Mouse (Mus musculus) urinary bladder, postnatal 4 days (tissue): ENCODE results near the gene Slc28a1.
"Not testable (repeated sequence)": the region's sequence is repeated elsewhere in the genome, so short reads cannot be mapped to it uniquely, and the experiment has no call there.

Experiments
- DNase-seq, 2 experiments: peaks; one replicate each; pipeline ENCODE4 v3.0.0; 2021 to 2022; ENCODE audit warnings: low spot score in 2 of 2

Gene Slc28a1

DNA sequence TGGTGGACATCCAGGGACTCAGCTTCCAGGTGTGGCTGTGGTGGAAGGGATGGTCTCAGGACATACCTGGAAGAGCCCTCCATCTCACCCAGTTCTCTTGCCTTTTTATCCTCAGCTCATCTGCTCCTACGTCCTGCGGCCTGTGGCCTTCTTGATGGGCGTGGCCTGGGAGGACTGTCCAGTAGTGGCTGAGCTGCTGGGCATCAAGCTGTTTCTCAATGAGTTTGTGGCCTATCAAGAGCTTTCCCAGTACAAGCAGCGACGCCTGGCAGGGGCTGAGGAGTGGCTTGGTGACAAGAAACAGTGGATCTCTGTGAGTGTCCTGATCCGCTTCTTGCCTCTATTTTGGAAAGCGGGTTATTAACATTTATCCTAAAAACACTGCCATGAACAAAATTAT lies 49.8 kb downstream of the Slc28a1 start:
- no peak for DNase-seq

- DNase-seq: no peak
Measured at GRCm38 (mm10) chr7:81167124-81167523, 52.5 kb downstream of the Slc28a1 start.

DNA sequence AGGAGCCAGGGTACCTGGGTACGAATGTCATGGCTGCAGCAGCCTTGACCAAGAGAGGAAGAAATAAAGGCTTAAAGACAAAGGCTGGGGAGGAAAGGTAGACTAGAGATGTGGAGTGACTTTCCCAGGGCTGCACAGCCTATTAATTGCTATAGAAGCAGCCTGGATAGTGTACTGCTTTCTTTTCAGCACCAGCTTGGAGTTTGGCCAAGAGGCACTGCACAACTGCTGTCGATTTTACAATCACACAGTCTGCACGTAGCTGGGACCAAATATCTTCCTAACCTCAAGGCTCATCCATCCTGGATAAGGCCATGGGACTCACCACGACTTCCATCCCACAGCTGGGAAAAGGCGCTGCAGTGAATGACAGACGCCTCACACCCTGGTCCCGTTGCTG lies 54.8 kb downstream of the Slc28a1 start:
- no peak for DNase-seq

DNA sequence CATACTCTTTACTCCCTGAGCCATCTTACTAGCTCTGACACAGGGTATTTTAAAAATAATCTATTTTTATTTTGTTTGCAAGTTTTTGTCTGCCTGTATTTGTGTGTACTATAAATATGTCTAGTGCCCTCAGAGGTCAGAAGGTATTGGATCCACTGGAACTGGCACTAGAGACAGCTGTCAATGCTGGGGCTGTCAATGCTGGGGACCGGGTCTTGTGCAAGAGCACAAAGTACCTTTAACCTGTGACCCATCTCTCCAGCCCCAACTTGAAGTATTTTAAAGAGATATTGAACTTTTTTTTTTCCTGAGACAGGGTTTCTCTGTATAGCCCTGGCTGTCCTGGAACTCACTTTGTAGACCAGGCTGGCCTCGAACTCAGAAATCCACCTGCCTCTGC lies 59.3 kb downstream of the Slc28a1 start:
- DNase-seq: no peak

GRCm38 (mm10) chr7:81174654-81175053 lies 60.1 kb downstream of the Slc28a1 start:
- DNase-seq: no peak

GRCm38 (mm10) chr7:81176187-81176769 lies 61.7 kb downstream of the Slc28a1 start:
- DNase-seq: no peak

- no peak for DNase-seq
Measured at GRCm38 (mm10) chr7:81179494-81179893, 64.9 kb downstream of the Slc28a1 start.

GRCm38 (mm10) chr7:81182492-81183175 lies 68.0 kb downstream of the Slc28a1 start:
- no peak for DNase-seq

- no peak for DNase-seq
Measured at GRCm38 (mm10) chr7:81183181-81183580, 68.6 kb downstream of the Slc28a1 start.

DNA sequence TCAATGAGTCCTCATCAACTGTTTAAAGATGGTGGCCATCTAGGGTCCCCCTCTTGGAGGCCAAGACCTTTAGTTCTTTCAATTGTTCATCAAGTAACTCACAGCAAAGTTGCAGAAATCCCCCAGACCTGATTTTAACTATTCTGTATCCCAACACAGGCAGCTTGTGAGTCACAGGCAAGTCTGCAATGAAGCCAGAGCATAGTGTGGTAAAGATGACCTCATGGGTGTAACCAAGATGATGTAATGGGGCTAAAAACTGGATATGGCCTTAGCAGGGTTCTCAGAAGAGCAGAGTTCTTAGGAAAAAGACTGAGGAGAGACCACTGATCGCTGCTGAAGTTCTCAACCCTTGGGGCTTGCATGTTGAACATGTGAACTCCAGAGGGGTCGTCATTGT lies 69.5 kb downstream of the Slc28a1 start:
- no peak for DNase-seq

DNA sequence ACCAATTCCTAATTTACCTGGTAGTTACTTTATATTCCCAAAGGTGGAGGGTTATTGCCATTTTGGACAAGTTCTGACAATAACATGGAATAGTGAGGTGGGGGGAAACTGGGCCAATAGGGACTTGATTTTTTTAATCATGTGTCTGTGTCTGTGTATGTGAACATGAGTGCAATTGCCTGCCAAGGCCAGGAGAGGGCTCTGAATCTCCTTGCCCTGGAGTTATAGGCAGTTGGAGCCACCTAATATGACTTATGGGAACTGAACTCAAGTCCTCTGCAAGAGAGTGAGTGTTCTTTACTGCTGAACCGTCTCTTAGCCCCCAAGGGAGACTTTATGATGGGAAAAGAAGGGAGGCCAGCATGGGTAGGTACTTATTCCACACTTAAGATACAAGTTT lies 70.1 kb downstream of the Slc28a1 start:
- DNase-seq: no peak

DNA sequence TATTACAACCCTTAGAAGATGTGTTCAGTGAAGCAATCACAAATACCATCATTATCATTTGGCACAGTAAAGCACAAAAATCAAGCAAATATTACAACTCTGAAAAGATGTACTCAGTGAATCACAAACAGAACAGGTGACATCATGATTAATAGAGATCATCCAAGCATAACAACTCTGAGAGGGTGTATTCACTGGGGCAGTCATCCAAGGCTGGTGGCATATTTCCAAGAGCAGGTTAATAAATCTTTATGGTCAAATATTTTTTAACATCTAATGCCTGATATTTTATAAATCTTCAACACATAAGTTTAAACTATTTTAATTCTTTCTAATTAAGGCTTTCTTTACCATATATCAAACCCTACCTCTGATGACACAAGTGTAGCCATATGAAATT lies 71.4 kb downstream of the Slc28a1 start:
- not testable (repeated sequence) for DNase-seq

- no peak for DNase-seq
Measured at GRCm38 (mm10) chr7:81189180-81189579, 74.6 kb downstream of the Slc28a1 start.

DNA sequence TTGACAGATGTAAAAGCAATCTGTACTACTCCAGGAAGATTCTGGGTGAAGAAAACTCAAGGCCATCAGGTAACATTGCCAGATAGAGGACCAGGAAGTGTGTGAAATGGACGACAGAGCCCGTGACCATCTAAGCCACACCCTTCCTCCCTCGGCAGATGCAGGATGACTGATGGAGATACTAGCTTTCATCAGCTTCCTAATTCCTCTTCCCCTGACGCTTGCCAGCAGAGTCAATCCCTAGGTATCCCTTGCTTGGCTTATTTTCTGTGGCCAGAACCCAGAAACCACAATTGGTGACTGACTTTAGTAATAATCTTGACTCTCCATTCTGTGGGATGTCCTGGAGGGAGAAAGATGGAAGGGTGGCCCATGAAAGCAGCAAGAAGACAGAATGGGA lies 80.9 kb downstream of the Slc28a1 start:
- no peak for DNase-seq

DNA sequence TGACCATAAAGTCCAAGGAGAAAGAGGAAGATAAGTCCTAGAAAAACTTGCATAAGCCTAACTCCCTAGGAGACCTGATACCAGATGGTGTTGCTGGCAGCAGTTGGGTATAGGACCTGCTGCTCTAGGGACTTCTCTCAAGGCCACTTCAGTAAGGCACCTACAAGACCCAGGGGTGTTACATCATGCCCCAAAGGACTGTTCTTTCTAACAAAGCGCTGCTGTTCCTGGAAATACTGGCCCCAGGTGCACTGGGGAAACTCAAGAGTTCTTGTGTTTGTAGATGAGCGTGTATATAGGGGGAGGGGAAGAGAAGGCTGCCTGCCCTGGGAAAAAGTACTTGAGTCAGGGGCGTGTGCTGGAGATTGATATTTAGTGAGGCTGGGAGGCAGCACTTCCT lies 82.2 kb downstream of the Slc28a1 start:
- DNase-seq: no peak

- DNase-seq: no peak
Measured at GRCm38 (mm10) chr7:81198538-81198937, 83.9 kb downstream of the Slc28a1 start.

DNA sequence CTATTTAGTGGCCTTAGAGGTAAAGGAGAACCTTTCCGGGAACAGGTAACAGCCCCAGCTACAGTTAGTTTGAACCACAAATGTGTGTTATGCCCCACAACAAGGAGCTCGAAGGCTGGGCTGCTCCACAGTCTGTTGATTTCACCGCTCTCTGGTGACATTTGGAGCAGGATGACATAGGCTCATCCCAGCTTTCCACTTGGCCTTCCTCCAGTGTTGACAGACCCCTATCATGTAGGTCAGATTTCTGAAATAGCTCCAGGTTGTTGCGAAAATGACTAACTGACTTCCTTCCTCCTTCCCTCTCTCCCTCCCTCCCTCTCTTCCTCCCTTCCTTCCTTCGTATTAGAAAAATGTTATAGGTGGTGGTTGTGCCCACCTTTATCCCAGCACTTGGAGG lies 84.5 kb downstream of the Slc28a1 start:
- DNase-seq: no peak

GRCm38 (mm10) chr7:81199757-81200156 lies 85.2 kb downstream of the Slc28a1 start:
- no peak for DNase-seq

DNA sequence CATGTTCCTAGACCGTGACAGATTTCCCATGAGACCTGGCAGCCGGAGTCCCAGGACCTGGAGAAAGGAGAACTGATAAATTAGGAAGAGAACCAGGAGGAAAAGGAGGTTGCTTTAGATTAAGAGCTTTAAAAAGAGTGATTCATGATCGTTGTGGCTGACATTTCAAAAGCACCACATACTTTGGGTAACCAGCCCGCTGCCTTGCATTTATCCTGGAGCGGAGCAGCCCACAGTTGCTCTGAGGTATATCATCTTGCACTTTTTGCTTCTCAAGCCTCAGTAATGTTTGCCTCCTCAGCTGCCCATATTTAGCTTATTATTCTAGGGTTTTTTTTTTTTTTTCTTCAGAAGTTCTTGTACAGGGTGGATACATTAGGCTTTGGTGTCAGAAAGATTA lies 87.8 kb downstream of the Slc28a1 start:
- DNase-seq: no peak

- DNase-seq: not testable (repeated sequence)
Measured at GRCm38 (mm10) chr7:81203576-81203975, 89.0 kb downstream of the Slc28a1 start.

DNA sequence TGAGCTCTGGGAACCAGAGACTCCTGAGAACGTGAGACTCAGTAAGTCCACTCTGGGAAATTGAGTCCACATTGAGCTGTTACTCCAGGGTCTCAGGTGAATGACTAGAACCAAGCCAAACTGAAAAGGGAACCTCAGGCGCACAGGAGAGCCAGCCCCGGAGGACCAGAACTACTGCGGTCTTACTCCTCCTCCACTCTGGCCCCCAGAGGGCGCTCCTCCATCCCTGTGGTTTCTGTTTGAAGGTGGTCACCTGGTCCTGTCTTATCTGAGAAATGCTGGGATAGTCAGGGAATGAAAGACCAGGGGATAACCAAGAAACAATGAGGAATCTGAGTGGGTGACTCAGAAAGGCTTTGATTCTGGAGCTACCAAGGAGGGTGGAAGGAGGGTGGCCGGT lies 94.3 kb downstream of the Slc28a1 start:
- peak; percentile 40 to 74 for DNase-seq

- DNase-seq: no peak
Measured at GRCm38 (mm10) chr7:81209979-81210685, 95.5 kb downstream of the Slc28a1 start.

DNA sequence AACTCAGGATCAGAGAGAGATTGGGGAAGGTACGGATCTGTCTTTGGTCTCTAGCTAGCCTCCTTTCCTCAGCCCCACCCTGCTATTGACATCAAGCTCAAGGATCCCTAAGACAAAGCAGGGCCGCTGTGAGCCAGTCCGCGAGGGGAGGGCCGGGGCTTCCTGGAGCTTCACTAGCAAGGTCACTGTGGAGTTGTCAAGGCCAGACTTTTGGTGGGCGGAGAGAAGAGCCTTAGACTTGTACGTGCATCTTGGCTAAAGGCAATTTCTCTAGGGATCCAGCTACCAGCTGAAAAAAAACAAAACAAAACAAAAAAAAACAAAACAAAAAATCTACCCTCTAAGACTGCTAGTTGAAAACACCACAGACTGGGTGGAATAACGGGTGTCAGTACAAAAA lies 97.2 kb downstream of the Slc28a1 start:
- peak in 1 of 2 experiments; percentile 37 for DNase-seq
